Mouse (Mus musculus) adrenal gland, adult (tissue): ENCODE results near the gene Hephl1.

Source experiments
- DNase-seq, 2 experiments: peaks; one replicate each; pipeline ENCODE4 v3.0.0; 2022 to 2023; ENCODE audit warnings: low spot score in 1 of 2; ENCODE audit not compliant: inconsistent age in 2 of 2

Hephl1 gene

GRCm38 (mm10) chr9:15060847-15061246 lies 51.1 kb downstream of the Hephl1 start:
- no peak for DNase-seq

DNA sequence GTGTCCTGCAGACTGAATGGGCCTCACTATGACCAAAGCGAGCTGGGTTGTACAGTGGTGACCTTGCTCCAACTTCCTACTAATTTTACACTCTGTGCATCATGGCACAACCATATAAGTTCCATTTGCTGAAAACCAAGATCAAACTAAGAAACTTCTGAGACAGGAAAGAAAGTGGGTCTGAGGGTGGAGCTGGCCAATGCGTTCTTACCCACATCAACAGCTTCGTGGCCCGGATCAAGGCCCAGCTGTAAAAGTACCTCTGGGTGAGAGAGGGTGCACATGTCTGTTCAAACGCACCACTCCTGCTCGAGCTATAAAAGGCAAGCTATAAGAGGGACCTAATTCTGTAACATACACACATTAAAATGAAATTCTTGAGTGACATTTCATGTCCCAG lies 51.9 kb downstream of the Hephl1 start:
- no peak for DNase-seq

DNA sequence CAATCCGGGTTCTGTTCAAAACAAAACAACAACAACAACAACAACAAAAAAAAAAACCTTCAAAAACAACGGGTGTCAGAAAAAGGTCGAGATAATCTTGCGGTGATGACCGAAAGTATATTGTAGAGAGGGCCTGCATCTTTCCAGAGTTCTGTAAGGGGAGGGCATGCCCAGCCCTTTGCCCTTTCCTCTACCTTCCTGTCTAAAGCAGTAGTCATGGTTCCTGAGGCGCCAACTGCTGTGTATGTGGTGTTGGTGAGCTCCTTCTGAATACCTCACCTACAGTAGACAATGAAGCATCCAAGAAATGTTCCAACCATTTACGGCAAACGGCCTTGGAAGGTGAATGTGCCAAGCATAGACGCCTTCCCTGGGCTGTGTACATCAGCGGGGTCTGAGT lies 66.2 kb downstream of the Hephl1 start:
- DNase-seq: no peak

- peak; percentile 64 to 84 for DNase-seq
Observed at GRCm38 (mm10) chr9:15045084-15045669, 66.7 kb downstream of the Hephl1 start, which contains the start of gene Panx1. Panx1 (minus strand) TSS chr9:15045478.

DNA sequence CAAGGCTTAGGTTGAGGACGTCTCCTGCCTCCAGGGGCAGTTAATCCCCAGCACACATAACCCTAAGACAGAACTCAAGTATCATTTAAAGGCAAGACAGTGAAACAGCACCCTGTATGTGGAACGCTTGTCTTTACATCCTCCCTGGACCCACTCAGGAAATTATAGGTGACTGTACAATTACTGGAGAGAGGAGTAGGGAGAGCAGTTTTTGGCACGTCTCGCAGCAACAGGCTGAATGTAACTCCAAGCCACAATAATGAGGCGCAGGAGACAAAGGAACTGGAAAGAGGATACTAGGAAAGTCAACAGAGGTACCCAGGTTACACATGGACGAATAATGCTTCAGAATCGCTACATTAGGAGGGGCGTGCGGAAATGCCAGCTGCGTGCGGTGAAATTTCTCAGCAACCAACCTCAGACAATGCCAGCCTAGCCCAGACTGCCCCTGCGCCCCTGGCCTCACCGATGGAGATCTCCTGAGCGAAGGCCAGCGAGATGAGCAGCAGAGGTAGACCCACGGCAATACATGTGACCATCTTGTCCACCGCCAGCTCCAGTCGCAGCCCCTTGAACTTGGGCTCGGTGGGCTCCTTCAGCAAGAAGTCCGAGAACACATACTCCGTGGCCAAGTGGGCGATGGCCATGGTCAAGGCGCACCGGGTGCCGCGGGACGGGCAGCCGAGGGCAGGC lies 67.4 kb downstream of the Hephl1 start:
- DNase-seq: no peak

DNA sequence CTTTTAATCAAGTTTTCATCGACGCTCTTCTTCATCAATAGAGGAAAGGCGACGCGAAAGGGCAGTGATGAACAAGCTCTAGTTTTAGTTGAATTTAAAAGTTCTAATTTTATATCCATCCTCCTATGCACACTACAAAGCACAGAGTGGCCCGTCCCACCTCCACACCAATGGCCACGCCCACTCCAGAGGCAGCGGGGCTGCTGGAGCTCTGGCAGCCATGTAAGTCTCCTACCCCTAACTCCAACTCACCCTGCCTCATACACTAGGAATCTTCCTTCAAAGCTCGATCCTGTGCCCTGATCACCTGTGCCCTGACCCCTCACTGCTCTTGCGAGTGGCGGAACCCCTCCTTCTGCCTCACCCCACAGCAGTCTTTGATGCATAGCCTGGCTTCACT lies 70.4 kb downstream of the Hephl1 start:
- DNase-seq: no peak

- DNase-seq: no peak
Observed at GRCm38 (mm10) chr9:15039848-15040247, 72.1 kb downstream of the Hephl1 start.

DNA sequence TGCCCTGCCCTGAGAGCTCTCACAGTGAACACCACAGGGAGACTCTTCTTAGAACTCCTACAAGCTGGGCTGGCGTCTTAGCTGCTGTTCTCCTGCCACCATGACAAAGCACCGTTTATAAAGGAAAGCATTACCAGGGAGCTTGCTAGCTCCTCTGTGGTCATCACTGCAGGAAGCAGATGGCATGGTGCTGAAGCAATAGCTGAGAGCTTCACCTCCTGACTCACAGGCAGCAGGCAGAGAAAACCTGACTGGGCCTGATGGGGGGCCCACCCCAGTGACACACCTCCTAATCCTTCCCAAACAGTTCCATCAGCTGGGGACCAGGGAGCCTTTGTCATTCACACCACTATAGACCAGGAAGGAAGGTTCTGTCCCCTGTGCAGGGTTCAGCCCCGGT lies 74.2 kb downstream of the Hephl1 start:
- no peak for DNase-seq

GRCm38 (mm10) chr9:15037237-15037636 lies 74.7 kb downstream of the Hephl1 start:
- DNase-seq: no peak

DNA sequence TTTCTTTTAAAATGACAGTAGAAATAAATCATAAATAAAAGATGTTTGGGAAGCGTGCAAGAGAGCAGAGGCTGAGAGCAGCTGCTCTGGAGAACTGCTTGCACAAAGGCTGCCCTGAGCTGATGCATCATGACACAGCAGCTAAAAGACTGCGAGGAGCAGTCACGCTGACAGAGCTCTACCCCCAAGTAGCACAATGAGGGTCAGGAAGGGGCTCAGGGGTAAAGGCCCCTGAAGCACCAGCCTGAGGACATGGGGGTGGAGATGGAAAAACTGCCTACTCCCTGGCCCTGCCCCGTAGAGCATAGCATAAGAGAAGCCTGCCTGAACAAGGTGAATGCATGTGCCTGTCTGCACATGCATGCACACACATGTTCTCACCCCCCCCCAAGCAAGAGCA lies 75.1 kb downstream of the Hephl1 start:
- DNase-seq: no peak

DNA sequence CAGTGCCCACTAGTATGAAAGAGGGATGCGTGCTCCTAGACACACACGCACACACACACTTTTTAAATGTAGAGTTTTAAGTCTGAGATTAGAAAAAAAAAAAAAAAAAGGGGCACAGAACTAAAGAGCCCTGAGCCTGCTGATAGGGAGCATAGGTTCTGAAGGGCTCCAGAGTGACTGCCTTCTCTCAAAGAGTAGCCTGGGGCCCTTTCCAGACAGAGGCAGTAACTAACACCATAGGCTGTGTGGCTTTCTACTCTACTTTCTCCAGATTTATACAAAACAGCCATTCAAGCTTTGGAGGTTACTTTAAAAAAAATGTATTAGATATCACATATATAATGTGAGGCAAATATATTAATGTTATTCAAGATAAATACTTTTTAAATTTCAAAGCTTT lies 75.5 kb downstream of the Hephl1 start:
- DNase-seq: no peak

DNA sequence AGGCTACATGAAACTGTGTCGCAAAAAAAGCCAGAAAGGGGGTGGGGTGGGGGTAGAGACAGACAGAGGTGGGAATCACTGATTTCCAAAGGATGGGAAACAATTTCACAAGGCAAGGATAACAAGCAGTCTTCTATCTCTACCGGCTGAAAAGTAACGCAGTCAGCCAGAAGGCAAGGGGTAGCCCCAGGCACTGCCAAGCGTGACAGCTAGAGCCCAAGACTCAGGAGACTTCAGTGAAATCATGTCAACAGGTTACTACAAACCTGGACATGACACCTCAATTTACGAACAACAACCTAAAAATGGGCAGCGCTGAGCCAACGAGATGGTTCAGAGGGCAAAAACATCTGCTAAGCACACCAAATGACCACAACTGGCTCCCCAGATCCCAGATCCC lies 75.9 kb downstream of the Hephl1 start:
- DNase-seq: no peak

- peak; percentile 33 to 68 for DNase-seq
Observed at GRCm38 (mm10) chr9:15034546-15035273, 77.2 kb downstream of the Hephl1 start.

- peak; percentile 42 to 81 for DNase-seq
Observed at GRCm38 (mm10) chr9:15033568-15034160, 78.2 kb downstream of the Hephl1 start.

DNA sequence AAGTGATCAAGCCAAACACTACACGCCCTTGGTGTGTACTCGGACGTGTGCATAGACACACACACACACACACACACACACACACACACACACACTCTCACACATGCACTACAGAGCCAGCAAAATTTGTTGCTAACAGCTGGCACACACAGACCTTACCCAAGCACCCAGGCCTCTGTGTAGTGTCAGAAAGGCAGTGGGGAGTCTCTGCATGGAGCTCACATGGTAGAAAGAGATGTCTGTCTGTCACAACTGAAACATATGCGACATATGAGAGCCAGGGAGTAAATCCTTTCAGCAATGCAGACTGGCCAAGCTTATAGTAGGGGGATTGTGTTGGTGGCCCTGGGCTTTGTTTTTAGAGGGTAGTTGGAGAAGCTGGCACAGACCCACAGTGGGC lies 79.1 kb downstream of the Hephl1 start:
- DNase-seq: no peak

- DNase-seq: peak in 1 of 2 experiments; percentile 60
Observed at GRCm38 (mm10) chr9:15030771-15031170, 81.1 kb downstream of the Hephl1 start.

DNA sequence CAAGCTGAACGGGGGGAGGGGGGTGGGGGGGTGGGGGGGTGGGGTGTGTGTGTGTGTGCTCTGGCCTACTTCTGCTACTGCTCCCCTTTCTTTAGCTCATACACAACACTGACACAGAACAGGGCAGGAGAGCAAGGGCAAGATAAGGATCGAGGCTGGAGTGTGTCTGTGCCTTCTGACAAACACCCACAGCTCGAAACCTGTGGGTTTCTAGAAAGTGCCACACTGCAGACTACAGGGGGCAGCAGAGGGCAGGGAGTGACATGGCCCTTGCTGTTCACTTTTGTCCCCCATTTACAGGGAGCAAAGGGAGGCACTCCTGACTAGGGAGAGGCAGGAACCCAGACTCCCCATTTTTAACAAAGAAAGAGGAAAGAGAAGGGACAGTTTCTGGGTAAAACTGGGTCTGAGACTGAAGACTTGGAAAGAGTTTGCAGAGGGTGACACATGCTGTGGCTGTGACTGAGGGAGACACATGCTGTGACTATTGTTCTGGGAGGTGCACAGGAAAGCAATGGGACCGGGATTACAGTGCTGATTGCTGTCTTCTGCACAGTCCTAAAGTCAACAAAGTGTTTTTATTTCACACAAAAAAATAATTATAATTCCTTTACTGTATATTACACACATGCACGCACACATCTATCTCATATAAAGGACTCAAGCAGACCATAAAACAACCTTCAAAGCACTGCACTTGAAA lies 82.7 kb downstream of the Hephl1 start:
- peak; percentile 39 to 81 for DNase-seq

- no peak for DNase-seq
Observed at GRCm38 (mm10) chr9:15027725-15028124, 84.2 kb downstream of the Hephl1 start.

DNA sequence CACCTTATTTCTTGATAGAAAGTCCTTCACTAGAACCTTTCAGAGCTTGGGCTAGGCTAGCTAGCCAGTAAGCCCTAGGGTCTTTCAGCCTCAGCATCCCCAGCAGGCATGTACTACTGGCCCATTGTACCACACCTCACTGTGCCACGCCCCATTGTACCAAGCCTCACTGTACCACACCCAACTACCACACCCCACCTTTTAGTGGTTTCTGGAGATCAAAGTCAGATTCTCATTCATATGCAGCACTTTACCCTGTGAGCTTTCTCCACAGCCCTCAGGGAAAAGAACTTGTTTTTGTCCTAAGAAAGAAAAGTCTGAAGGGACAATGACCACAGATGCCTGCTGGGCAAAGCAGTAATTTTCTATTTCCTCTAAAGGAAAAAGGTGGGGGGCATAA lies 88.9 kb downstream of the Hephl1 start:
- DNase-seq: no peak

DNA sequence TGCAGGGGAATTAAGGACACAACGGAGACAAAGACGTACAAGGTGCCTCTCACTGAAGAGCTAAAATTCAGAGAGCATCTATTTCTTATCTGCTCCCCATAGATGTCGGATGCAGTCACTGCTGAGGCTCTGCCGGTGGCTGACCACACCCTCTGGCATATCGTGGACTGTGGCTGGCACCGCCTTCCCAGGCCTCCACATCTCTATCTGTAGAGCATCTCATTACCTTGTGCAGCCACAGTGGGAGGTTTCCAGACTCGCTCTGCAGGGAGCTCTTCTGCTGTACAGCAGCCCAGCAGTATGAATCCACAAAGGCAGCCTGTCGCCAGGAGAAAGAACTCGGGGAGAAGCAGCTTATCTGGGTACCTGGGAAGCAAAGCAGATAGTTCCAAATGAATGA lies 90.8 kb downstream of the Hephl1 start:
- no peak for DNase-seq

GRCm38 (mm10) chr9:15020561-15021080 lies 91.3 kb downstream of the Hephl1 start:
- no peak for DNase-seq
